Mouse (Mus musculus) layer of hippocampus, adult 11-12 months (tissue): Measurements from ENCODE around the gene Wipf3.
A peak's percentile ranks its signal among the peaks of the same experiment; 100 is the strongest.

Source experiments
- DNase-seq: peaks from one replicate; pipeline ENCODE4 v3.0.0; 2022; ENCODE audit warnings: low spot score

Gene Wipf3

DNA sequence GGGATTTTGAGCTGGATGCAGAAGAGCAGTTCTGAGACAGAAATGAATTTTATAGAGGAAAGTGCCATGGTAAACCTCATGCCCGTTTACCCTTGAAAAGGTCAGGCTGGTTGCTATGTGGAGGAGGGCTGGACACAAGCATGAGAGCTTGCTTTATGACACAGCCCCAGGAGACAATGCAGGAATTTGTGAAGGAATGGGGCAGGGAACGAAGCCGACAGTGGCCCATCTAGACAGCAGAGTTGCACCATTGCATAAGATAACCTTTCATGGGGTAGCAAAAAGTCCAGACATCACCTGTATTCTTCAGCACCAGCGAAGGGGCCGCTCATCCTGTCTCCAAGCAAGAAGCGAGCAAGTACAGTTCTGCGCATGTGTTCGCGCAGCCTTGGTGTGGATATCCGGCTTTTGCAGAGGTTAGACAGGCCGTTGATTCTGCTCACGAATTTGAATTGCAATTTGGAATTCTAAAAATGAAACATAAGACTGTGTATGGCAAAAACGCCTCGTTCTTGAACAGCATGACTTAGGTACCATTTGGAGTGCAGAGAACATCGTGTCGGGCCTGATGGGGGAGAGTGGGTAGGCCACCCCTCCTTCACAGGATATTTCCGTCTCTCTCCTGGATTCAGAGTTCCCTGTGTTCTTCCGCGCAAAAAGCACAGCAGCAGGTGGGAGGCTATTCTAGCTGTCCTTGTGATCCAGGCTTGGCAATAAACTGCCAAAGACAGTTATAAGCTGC lies 46.7 kb downstream of the Wipf3 start:
- peak; percentile 72 for DNase-seq

GRCm38 (mm10) chr6:54478646-54479324 lies 49.4 kb downstream of the Wipf3 start:
- DNase-seq = no peak

DNA sequence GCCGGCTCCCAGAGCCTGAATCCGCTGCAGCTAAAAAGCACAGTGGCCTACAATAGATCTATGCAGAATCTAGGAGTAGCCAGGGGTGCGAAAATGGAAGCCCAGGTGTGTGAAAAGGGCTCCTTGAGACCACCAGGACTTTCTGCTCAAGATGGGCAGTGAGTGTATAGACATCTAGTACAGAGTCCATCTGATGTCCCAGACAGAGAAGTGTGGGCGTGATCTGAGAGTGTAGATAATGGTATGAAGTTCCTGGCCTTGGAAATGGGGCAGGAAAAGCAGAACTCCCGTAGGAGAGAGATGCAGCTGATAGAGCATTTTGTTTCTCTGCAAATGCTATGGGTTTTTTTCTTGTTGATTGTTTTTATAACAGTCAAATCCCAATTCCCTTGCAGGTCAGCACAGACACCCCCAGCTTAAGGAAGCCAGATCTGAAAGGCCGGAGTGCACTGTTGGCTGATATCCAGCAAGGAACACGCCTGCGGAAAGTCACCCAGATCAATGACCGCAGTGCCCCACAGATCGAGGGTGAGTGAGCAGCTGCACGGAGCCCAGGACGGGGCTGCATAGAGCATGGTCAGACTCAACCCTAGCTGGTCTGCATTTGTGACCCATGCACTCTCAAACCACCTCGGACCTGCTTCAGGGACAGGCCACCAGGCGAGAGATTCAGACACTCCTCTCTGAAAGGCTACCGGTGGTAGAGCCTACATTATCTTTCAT lies 52.1 kb downstream of the Wipf3 start:
- no peak for DNase-seq

- DNase-seq = no peak
These were observed 55.6 kb downstream of the Wipf3 start for GRCm38 (mm10) chr6:54485000-54485399.

- DNase-seq = no peak
These were observed 56.1 kb downstream of the Wipf3 start for GRCm38 (mm10) chr6:54485435-54485901.

DNA sequence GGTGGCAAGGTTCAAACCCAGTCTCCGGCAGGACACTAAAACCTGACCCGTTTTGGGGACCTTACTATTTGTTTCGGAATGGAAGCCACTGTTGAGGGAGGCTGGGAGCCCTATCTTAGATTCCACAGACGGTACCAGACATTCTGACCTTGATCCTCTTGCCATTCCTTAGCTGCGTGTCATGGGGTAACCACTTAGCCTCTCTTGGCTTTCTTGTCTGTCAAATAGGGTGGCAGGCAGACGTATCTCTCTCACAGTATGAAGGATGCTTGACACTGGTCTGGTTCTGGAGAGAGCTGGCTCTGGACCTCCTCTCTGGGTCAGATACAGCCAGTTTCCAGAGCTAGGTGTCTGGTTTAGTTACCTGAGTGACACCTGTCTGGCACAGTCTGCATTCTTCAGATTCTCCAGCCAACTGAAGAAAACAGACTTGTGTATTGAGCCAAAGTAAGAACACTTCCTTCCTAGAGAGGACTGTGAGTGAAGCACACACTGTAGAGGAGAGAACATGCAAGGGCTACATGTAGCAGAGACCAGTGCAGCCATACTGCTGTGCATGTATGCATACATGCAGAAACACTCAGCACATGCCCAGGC lies 56.7 kb downstream of the Wipf3 start:
- DNase-seq = no peak

- no peak for DNase-seq
These were observed 61.7 kb downstream of the Wipf3 start for GRCm38 (mm10) chr6:54491074-54491473.

- DNase-seq = no peak
These were observed 64.7 kb downstream of the Wipf3 start for GRCm38 (mm10) chr6:54494097-54494496.

DNA sequence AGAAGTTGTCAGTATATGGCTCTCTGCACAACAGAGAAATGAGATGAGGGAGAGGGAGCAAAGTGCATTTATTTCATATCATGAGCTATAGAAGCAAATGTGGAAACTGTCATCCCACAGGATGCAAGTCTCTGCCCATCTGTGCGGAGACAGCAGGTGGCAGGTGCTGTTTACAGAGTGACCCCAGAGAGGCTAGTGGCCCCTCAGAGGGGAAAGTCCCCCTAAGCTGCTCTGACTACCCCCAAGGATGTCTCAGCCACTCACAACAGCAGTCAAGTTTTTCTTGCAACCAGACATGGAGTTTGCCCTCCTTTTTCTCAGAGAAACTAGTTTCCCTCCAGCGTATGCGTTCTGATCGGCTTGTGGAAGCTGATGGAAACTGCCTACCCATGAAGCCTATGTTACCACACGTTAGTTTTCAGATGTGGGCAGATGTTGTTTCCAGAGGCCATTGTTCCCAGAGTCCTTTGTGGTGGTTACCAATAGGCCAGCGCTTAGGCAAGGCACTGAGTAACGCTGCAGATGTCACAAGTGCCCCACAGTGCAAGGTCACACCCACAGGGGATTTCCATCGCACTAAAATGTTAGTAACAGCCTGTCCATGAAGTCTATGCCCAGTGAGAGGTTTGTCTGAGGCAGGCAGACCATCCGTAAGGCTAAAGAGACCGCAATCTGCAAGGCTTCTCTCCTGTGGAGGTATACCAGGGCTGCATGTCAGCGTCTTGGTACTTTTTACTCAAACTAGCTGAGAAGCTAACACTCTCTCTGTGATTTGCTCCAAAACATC lies 65.4 kb downstream of the Wipf3 start:
- DNase-seq = no peak

- DNase-seq = no peak
These were observed 66.8 kb downstream of the Wipf3 start for GRCm38 (mm10) chr6:54496214-54496613.

GRCm38 (mm10) chr6:54502661-54503115 lies 73.3 kb downstream of the Wipf3 start:
- DNase-seq = no peak

DNA sequence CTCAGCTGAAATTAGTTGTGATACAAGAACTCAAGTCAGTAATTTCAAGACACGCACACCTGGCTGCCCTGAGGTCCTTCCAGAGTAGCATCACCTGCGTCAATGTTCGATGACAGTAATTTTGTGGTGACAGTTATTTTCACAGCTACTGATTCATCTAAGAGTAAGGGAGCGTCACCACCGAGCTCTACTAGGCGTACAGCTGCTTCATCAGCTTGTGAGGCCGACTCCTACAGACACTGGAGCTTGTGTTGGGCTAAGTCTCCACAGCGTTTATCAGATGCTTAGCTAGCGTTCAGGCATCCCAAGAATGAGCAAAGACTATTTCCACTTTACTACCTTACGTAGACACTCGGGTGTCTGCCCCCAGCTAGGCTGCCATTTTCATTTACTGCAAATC lies 76.9 kb downstream of the Wipf3 start:
- DNase-seq = no peak

DNA sequence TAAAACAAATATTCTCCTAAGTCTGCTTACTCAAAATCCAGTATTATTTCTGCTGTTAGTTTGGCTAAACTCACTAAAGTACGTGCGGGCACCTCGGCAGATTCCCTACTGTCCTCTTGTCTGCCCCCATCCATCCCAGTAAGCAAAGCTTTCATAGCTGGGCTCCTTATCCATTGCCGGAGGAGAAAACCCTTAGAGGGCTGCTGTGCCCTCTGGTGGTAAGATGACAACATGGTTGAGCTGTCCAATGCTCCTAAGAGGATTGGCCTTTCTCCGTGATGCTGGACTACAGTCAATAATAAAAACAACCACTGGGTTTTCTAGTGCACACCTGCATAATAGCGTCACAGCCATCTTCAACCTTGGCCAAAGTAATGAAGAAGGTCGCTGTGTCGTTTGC lies 77.6 kb downstream of the Wipf3 start:
- peak; percentile 60 for DNase-seq

- DNase-seq = no peak
These were observed 78.4 kb downstream of the Wipf3 start for GRCm38 (mm10) chr6:54507808-54508207.

DNA sequence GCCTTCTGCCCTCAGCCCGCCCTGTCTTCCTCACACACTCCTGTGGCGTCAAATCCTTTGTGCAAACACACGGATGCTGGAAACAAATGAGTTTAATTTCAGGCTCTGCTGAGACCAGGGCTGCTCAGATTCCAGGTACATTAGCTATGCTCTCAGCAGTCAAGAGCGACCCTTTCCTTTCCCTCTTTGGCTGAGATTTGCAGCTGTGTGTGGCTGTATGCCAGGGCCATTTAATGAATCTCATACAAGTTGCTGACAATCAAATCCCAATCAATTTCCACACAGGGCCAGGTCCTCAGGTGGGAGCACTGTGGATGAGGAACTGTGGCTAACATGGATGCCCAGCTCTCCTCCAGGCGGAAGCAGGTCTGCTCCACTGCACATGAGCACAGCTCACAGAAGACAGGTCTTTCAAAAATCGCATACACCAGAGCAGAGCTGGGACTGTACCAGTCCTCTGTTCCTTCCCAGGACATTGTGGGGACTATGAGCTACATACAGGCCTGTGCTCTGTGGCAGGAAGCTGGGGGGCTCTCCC lies 78.9 kb downstream of the Wipf3 start:
- no peak for DNase-seq

DNA sequence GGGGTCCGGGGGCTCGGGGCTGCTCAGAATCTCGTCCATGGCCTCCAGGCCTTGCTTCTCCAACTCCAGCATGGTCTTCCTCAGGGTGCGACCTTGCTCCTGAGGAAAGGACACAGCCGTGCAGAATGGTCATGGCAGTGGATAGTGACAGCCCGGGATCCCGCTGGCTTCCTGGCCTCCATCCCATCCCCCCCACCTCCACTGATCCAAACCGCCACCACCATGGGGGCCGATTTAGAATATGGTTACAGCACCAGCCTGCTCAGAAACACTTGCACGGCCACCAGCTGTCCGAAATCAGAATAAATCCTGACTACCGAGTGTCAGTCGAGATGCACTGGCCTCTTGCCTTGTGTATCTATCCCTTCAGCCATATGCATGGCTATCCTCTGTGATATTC lies 79.9 kb downstream of the Wipf3 start:
- DNase-seq = no peak

DNA sequence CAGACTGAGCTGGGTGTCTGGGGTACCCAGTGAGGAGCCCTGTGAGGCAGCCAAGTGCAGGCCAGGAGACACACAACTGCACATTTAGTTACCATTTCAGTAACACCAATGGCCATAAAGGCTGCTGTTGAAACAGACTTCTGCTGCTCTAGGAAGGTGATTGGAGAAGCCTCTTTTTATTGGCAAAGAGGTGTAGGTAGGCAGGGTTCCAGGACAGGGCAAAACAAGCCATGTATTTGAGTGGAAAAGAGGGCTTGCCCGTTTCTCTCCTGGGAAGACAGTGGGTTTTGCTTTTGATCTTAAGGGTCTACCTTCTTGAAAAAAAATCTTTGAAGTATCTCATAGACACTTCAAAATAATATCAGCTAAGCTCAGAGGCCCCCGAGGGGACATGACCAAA lies 82.9 kb downstream of the Wipf3 start:
- no peak for DNase-seq

DNA sequence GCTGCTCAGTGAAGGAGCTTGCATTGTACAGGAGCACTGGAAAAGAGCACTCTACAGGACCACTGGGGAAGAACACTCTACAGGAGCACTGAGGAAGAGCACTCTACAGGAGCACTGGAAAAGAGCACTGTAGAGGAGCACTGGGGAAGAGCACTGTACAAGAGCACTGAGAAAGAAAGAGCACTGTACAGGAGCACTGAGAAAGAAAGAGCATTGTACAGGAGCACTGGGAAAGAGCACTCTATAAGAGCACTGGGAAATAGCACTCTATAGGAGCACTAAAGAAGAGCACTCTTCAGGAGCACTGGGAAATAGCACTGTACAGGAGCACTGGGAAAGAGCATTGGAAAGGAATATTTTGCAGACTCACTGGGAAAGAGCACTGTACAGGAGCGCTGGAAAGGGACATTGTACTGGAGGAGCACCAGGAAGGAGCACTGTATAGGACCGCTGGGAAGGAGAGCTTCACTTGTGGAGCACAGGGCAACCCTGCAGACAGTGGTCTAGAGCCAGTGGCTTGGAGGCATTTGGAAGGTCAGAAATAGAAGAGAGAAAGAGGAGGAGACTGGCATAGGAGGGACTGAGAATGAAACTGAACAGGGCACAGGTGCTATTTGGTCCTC lies 87.2 kb downstream of the Wipf3 start:
- no peak for DNase-seq

- no peak for DNase-seq
These were observed 89.4 kb downstream of the Wipf3 start for GRCm38 (mm10) chr6:54518758-54519157.

- no peak for DNase-seq
These were observed 99.3 kb downstream of the Wipf3 start for GRCm38 (mm10) chr6:54528666-54529065.

GRCm38 (mm10) chr6:54530182-54530581 lies 100.8 kb downstream of the Wipf3 start:
- DNase-seq = no peak
